Mouse (Mus musculus): ENCODE data around the gene Tapbpl. TPM values are rescaled to one million over a fixed set of nuclear protein-coding genes. Genes with fewer than 3 reads are reported as not detected.

The Tapbpl gene
- polyA plus RNA-seq, 1 experiment from 2014 or later = 2.8 TPM

Small RNA genes lying within 50 kb of the gene (microRNA-seq; reads per million reads assigned to microRNA genes)
- gene Mir3098 (1.1 reads per million), gene Mir8113 (not detected)

Other genes with a start within 250 kb of the Tapbpl start
- 10.0 TPM in 2 replicates for gene Pianp, start 235.2 kb downstream of the Tapbpl start, polyA plus RNA-seq (2015; fragmentation: Nextera tagmentation; extraction: Ambion mirVana)
- 19.9 and 23.5 TPM in 2 replicates for gene Zfp384, start 222.7 kb downstream of the Tapbpl start, polyA plus RNA-seq (2015; fragmentation: Nextera tagmentation; extraction: Ambion mirVana)
- 164 and 187 TPM in 2 replicates for gene Ing4, start 192.1 kb downstream of the Tapbpl start, polyA plus RNA-seq (2015; fragmentation: Nextera tagmentation; extraction: Ambion mirVana)
- 21.7 and 22.7 TPM in 2 replicates for gene Acrbp, start 182.2 kb downstream of the Tapbpl start, polyA plus RNA-seq (2015; fragmentation: Nextera tagmentation; extraction: Ambion mirVana)
- 0.59 and 0.97 TPM in 2 replicates for gene Lpar5, start 163.9 kb downstream of the Tapbpl start, polyA plus RNA-seq (2015; fragmentation: Nextera tagmentation; extraction: Ambion mirVana)
- 83.3 and 91.2 TPM in 2 replicates for gene Chd4, start 135.9 kb downstream of the Tapbpl start, polyA plus RNA-seq (2015; fragmentation: Nextera tagmentation; extraction: Ambion mirVana)
- gene Nop2, start 100.0 kb downstream of the Tapbpl start, polyA plus RNA-seq (2015; fragmentation: Nextera tagmentation; extraction: Ambion mirVana) = 62.5 and 69.3 TPM in 2 replicates
- gene Iffo1, start 86.6 kb downstream of the Tapbpl start, polyA plus RNA-seq (2015; fragmentation: Nextera tagmentation; extraction: Ambion mirVana) = 15.5 and 17.6 TPM in 2 replicates
- gene Gapdh, start 65.4 kb downstream of the Tapbpl start, polyA plus RNA-seq (2015; fragmentation: Nextera tagmentation; extraction: Ambion mirVana) = 1,482 and 1,867 TPM in 2 replicates
- 150 and 163 TPM in 2 replicates for gene Ncapd2, start 40.2 kb downstream of the Tapbpl start, polyA plus RNA-seq (2015; fragmentation: Nextera tagmentation; extraction: Ambion mirVana)
- 216 and 218 TPM in 2 replicates for gene Mrpl51, start 40.1 kb downstream of the Tapbpl start, polyA plus RNA-seq (2015; fragmentation: Nextera tagmentation; extraction: Ambion mirVana)
- gene Vamp1, start 16.3 kb downstream of the Tapbpl start, polyA plus RNA-seq (2015; fragmentation: Nextera tagmentation; extraction: Ambion mirVana) = 4.3 and 4.4 TPM in 2 replicates
- gene Cd27, start 5.2 kb upstream of the Tapbpl start, polyA plus RNA-seq (2015; fragmentation: Nextera tagmentation; extraction: Ambion mirVana) = 1.7 and 2.8 TPM in 2 replicates
- gene Tuba3a, start 54.2 kb upstream of the Tapbpl start, polyA plus RNA-seq (2015; fragmentation: Nextera tagmentation; extraction: Ambion mirVana) = 0.17 and 0.22 TPM in 2 replicates
- 33.1 TPM in 2 replicates for gene Ltbr, start 82.0 kb upstream of the Tapbpl start, polyA plus RNA-seq (2015; fragmentation: Nextera tagmentation; extraction: Ambion mirVana)
- gene Scnn1a, start 88.8 kb upstream of the Tapbpl start, polyA plus RNA-seq (2015; fragmentation: Nextera tagmentation; extraction: Ambion mirVana) = 1.3 and 1.5 TPM in 2 replicates
- 62.3 and 67.9 TPM in 2 replicates for gene Tnfrsf1a, start 117.5 kb upstream of the Tapbpl start, polyA plus RNA-seq (2015; fragmentation: Nextera tagmentation; extraction: Ambion mirVana)
- 1.1 and 1.3 TPM in 2 replicates for gene Plekhg6, start 148.9 kb upstream of the Tapbpl start, polyA plus RNA-seq (2015; fragmentation: Nextera tagmentation; extraction: Ambion mirVana)

Measured in embryonic facial prominence, embryonic 13.5 days (tissue).